Mouse (Mus musculus): ENCODE results near the gene Erbb3. TPM values are rescaled to one million over a fixed set of nuclear protein-coding genes. Genes with fewer than 3 reads are reported as not detected.

Erbb3 gene
- total and polyA plus RNA-seq, 2 experiments from 2014 or later: 0.41 to 1.3 TPM

GRCm38 (mm10) chr10:128525671-128526308 lies 63.7 kb downstream of the Erbb3 start, which contains the start of gene Esyt1:
Gene Esyt1, minus strand, starts transcription at chr10:128525871.
- Histone ChIP-seq H3K27ac (ENCODE audit: low read depth, low read length) (peak within 1 kb of the TSS; percentile 9; the same call in 1 of the 2 replicates), H3K27me3 (ENCODE audit: insufficient read depth, low read length) (0 out of 2 replicates have a peak, but pooled peaks cover 4% of the 10 kb centered on the region), H3K4me3 (ENCODE audit: low read depth, low read length) (peak within 1 kb of the TSS; percentile 59), H3K36me3 (ENCODE audit: insufficient read depth) (no peaks in the 10 kb centered on the region), H3K4me2 (ENCODE audit: low read depth) (peak within 1 kb of the TSS; percentile 96), H3K9me3 (ENCODE audit: low read length) (no peaks in the 10 kb centered on the region), H3K9ac (peak within 1 kb of the TSS; percentile 60), H3K4me1 (ENCODE audit: insufficient read depth) (peaks cover 6% of the 10 kb centered on the region; the same call in 1 of the 2 replicates)
- TF ChIP-seq CTCF (IDR thresholded peaks at IDR 0.05; ENCODE audit: low read depth): peak; percentile 52
- 1% methylated on average over 36 of the region's 37 CpGs for WGBS
- ATAC-seq: peak; percentile 95
- DNase-seq: peak; percentile 93

- peaks cover 6% of the 10 kb centered on the region; the same call in 1 of the 2 replicates for H3K4me1 ChIP-seq (ENCODE audit: insufficient read depth)
- no peaks in the 10 kb centered on the region for H3K9me3 ChIP-seq (ENCODE audit: low read length)
- WGBS: under 1% methylated on average over 58 of the region's 58 CpGs
- H3K27me3 ChIP-seq (ENCODE audit: insufficient read depth, low read length): 0 out of 2 replicates have a peak, but pooled peaks cover 4% of the 10 kb centered on the region
- no peak for TF ChIP-seq CTCF (IDR thresholded peaks at IDR 0.05; ENCODE audit: low read depth)
- peak overlapping the region; percentile 59 for H3K4me3 ChIP-seq (ENCODE audit: low read depth, low read length)
- no peaks in the 10 kb centered on the region for H3K36me3 ChIP-seq (ENCODE audit: insufficient read depth)
- H3K27ac ChIP-seq (ENCODE audit: low read depth, low read length): peak overlapping the region; percentile 9; the same call in 1 of the 2 replicates
- DNase-seq (peak; percentile 57), ATAC-seq (peak; percentile 37)
- H3K4me2 ChIP-seq (ENCODE audit: low read depth): peak overlapping the region; percentile 96
- H3K9ac ChIP-seq: peak overlapping the region; percentile 60
Observed at GRCm38 (mm10) chr10:128524732-128525662, 64.5 kb downstream of the Erbb3 start.

GRCm38 (mm10) chr10:128524111-128524731 lies 65.2 kb downstream of the Erbb3 start:
- Histone ChIP-seq H3K9ac (peak overlapping the region; percentile 60), H3K4me2 (ENCODE audit: low read depth) (peak overlapping the region; percentile 96), H3K4me1 (ENCODE audit: insufficient read depth) (peaks cover 6% of the 10 kb centered on the region; the same call in 1 of the 2 replicates), H3K27ac (ENCODE audit: low read depth, low read length) (no peak overlapping the region), H3K36me3 (ENCODE audit: insufficient read depth) (no peaks in the 10 kb centered on the region), H3K4me3 (ENCODE audit: low read depth, low read length) (peak overlapping the region; percentile 59), H3K9me3 (ENCODE audit: low read length) (no peaks in the 10 kb centered on the region), H3K27me3 (ENCODE audit: insufficient read depth, low read length) (0 out of 2 replicates have a peak, but pooled peaks cover 4% of the 10 kb centered on the region)
- TF ChIP-seq CTCF (IDR thresholded peaks at IDR 0.05; ENCODE audit: low read depth): no peak
- ATAC-seq: no peak
- no peak for DNase-seq
- WGBS: 17% methylated on average over 11 of the region's 11 CpGs

GRCm38 (mm10) chr10:128522351-128522750 lies 67.1 kb downstream of the Erbb3 start:
- ATAC-seq (no peak), DNase-seq (no peak)
- H3K4me3 ChIP-seq (ENCODE audit: low read depth, low read length): no peak overlapping the region
- H3K9ac ChIP-seq: no peak overlapping the region
- H3K9me3 ChIP-seq (ENCODE audit: low read length): no peaks in the 10 kb centered on the region
- H3K27ac ChIP-seq (ENCODE audit: low read depth, low read length): no peak overlapping the region
- H3K36me3 ChIP-seq (ENCODE audit: insufficient read depth): no peaks in the 10 kb centered on the region
- H3K4me1 ChIP-seq (ENCODE audit: insufficient read depth): peaks cover 6% of the 10 kb centered on the region; the same call in 1 of the 2 replicates
- no peak overlapping the region for H3K4me2 ChIP-seq (ENCODE audit: low read depth)
- 0 out of 2 replicates have a peak, but pooled peaks cover 4% of the 10 kb centered on the region for H3K27me3 ChIP-seq (ENCODE audit: insufficient read depth, low read length)
- 73% methylated on average over 6 of the region's 6 CpGs for WGBS
- no peak for TF ChIP-seq CTCF (IDR thresholded peaks at IDR 0.05; ENCODE audit: low read depth)

GRCm38 (mm10) chr10:128520591-128520990 lies 68.9 kb downstream of the Erbb3 start:
- Histone ChIP-seq H3K27ac (ENCODE audit: low read depth, low read length) (no peak overlapping the region), H3K4me2 (ENCODE audit: low read depth) (no peak overlapping the region), H3K9ac (no peak overlapping the region), H3K36me3 (ENCODE audit: insufficient read depth) (no peaks in the 10 kb centered on the region), H3K9me3 (ENCODE audit: low read length) (no peaks in the 10 kb centered on the region), H3K4me1 (ENCODE audit: insufficient read depth) (0 out of 2 replicates have a peak, but pooled peaks cover 3% of the 10 kb centered on the region), H3K4me3 (ENCODE audit: low read depth, low read length) (no peak overlapping the region), H3K27me3 (ENCODE audit: insufficient read depth, low read length) (no peaks in the 10 kb centered on the region)
- WGBS: 85% methylated on average over 16 of the region's 16 CpGs
- DNase-seq (no peak), ATAC-seq (no peak)
- no peak for TF ChIP-seq CTCF (IDR thresholded peaks at IDR 0.05; ENCODE audit: low read depth)

- H3K9ac ChIP-seq: no peak overlapping the region
- DNase-seq (peak; percentile 16), ATAC-seq (0 out of 2 replicates have a peak, but pooled peaks have one; percentile 45)
- no peak overlapping the region for H3K4me2 ChIP-seq (ENCODE audit: low read depth)
- WGBS: 69% methylated on average over 7 of the region's 7 CpGs
- H3K36me3 ChIP-seq (ENCODE audit: insufficient read depth): no peaks in the 10 kb centered on the region; the same call in 1 of the 2 replicates
- H3K27ac ChIP-seq (ENCODE audit: low read depth, low read length): no peak overlapping the region
- no peaks in the 10 kb centered on the region for H3K9me3 ChIP-seq (ENCODE audit: low read length)
- H3K27me3 ChIP-seq (ENCODE audit: insufficient read depth, low read length): no peaks in the 10 kb centered on the region
- H3K4me3 ChIP-seq (ENCODE audit: low read depth, low read length): no peak overlapping the region
- peak; percentile 55 for TF ChIP-seq CTCF (IDR thresholded peaks at IDR 0.05; ENCODE audit: low read depth)
- H3K4me1 ChIP-seq (ENCODE audit: insufficient read depth): no peaks in the 10 kb centered on the region
Observed at GRCm38 (mm10) chr10:128518833-128519232, 70.6 kb downstream of the Erbb3 start.

Small RNA genes lying within 50 kb of the gene (microRNA-seq; reads per million reads assigned to microRNA genes)
- gene Gm47275 (0 reads per million in 2 experiments), gene Mir6917 (0 reads per million in 2 experiments)

Other genes with a start within 250 kb of the Erbb3 start
- gene Coq10a, start 220.7 kb downstream of the Erbb3 start, total RNA-seq (2014; rRNA removed): 34.0 and 41.6 TPM in 2 replicates
- 48.2 and 50.0 TPM in 2 replicates for gene Coq10a, start 220.7 kb downstream of the Erbb3 start, polyA plus RNA-seq (2015; fragmentation: Nextera tagmentation; extraction: Ambion mirVana)
- gene Ankrd52, start 212.5 kb downstream of the Erbb3 start, total RNA-seq (2014; rRNA removed): 22.3 and 32.6 TPM in 2 replicates
- 4.7 and 7.7 TPM in 2 replicates for gene Ankrd52, start 212.5 kb downstream of the Erbb3 start, polyA plus RNA-seq (2015; fragmentation: Nextera tagmentation; extraction: Ambion mirVana)
- 0.24 and 0.69 TPM in 2 replicates for gene Slc39a5, start 188.4 kb downstream of the Erbb3 start, total RNA-seq (2014; rRNA removed)
- gene Slc39a5, start 188.4 kb downstream of the Erbb3 start, polyA plus RNA-seq (2015; fragmentation: Nextera tagmentation; extraction: Ambion mirVana): 0.10 and 0.42 TPM in 2 replicates
- gene Nabp2, start 178.2 kb downstream of the Erbb3 start, total RNA-seq (2014; rRNA removed): 82.2 and 90.1 TPM in 2 replicates
- gene Nabp2, start 178.2 kb downstream of the Erbb3 start, polyA plus RNA-seq (2015; fragmentation: Nextera tagmentation; extraction: Ambion mirVana): 158 and 159 TPM in 2 replicates
- gene Rnf41, start 178.0 kb downstream of the Erbb3 start, total RNA-seq (2014; rRNA removed): 118 and 129 TPM in 2 replicates
- gene Rnf41, start 178.0 kb downstream of the Erbb3 start, polyA plus RNA-seq (2015; fragmentation: Nextera tagmentation; extraction: Ambion mirVana): 95.9 and 108 TPM in 2 replicates
- 197 and 223 TPM in 2 replicates for gene Smarcc2, start 130.4 kb downstream of the Erbb3 start, total RNA-seq (2014; rRNA removed)
- 117 and 134 TPM in 2 replicates for gene Smarcc2, start 130.4 kb downstream of the Erbb3 start, polyA plus RNA-seq (2015; fragmentation: Nextera tagmentation; extraction: Ambion mirVana)
- 694 and 855 TPM in 2 replicates for gene Myl6, start 95.5 kb downstream of the Erbb3 start, total RNA-seq (2014; rRNA removed)
- 844 and 972 TPM in 2 replicates for gene Myl6, start 95.5 kb downstream of the Erbb3 start, polyA plus RNA-seq (2015; fragmentation: Nextera tagmentation; extraction: Ambion mirVana)
- gene Myl6b, start 91.0 kb downstream of the Erbb3 start, total RNA-seq (2014; rRNA removed): 23.7 and 31.4 TPM in 2 replicates
- gene Myl6b, start 91.0 kb downstream of the Erbb3 start, polyA plus RNA-seq (2015; fragmentation: Nextera tagmentation; extraction: Ambion mirVana): 4.5 and 4.8 TPM in 2 replicates
- gene Esyt1, start 63.8 kb downstream of the Erbb3 start, total RNA-seq (2014; rRNA removed): 9.9 and 14.8 TPM in 2 replicates
- 4.4 and 5.3 TPM in 2 replicates for gene Esyt1, start 63.8 kb downstream of the Erbb3 start, polyA plus RNA-seq (2015; fragmentation: Nextera tagmentation; extraction: Ambion mirVana)
- gene Zc3h10, start 41.9 kb downstream of the Erbb3 start, total RNA-seq (2014; rRNA removed): 15.0 and 20.6 TPM in 2 replicates
- 12.7 and 12.8 TPM in 2 replicates for gene Zc3h10, start 41.9 kb downstream of the Erbb3 start, polyA plus RNA-seq (2015; fragmentation: Nextera tagmentation; extraction: Ambion mirVana)
- 877 and 1,605 TPM in 2 replicates for gene Rpl41, start 40.3 kb downstream of the Erbb3 start, total RNA-seq (2014; rRNA removed)
- gene Rpl41, start 40.3 kb downstream of the Erbb3 start, polyA plus RNA-seq (2015; fragmentation: Nextera tagmentation; extraction: Ambion mirVana): 2,439 and 3,234 TPM in 2 replicates
- 119 and 122 TPM in 2 replicates for gene Pa2g4, start 23.7 kb downstream of the Erbb3 start, total RNA-seq (2014; rRNA removed)
- 128 and 135 TPM in 2 replicates for gene Pa2g4, start 23.7 kb downstream of the Erbb3 start, polyA plus RNA-seq (2015; fragmentation: Nextera tagmentation; extraction: Ambion mirVana)
- gene Rps26, start 37.1 kb upstream of the Erbb3 start, total RNA-seq (2014; rRNA removed): 859 and 1,363 TPM in 2 replicates
- 436 and 640 TPM in 2 replicates for gene Rps26, start 37.1 kb upstream of the Erbb3 start, polyA plus RNA-seq (2015; fragmentation: Nextera tagmentation; extraction: Ambion mirVana)
- gene Ikzf4, start 56.3 kb upstream of the Erbb3 start, total RNA-seq (2014; rRNA removed): 8.4 and 15.6 TPM in 2 replicates
- 6.3 and 11.3 TPM in 2 replicates for gene Ikzf4, start 56.3 kb upstream of the Erbb3 start, polyA plus RNA-seq (2015; fragmentation: Nextera tagmentation; extraction: Ambion mirVana)
- gene Suox, start 84.4 kb upstream of the Erbb3 start, total RNA-seq (2014; rRNA removed): 10.6 and 12.6 TPM in 2 replicates
- gene Suox, start 84.4 kb upstream of the Erbb3 start, polyA plus RNA-seq (2015; fragmentation: Nextera tagmentation; extraction: Ambion mirVana): 8.4 and 10.1 TPM in 2 replicates
- 133 TPM in 2 replicates for gene Rab5b, start 106.6 kb upstream of the Erbb3 start, total RNA-seq (2014; rRNA removed)
- 104 and 118 TPM in 2 replicates for gene Rab5b, start 106.6 kb upstream of the Erbb3 start, polyA plus RNA-seq (2015; fragmentation: Nextera tagmentation; extraction: Ambion mirVana)
- gene Pmel, start 114.5 kb upstream of the Erbb3 start, total RNA-seq (2014; rRNA removed): 0.85 and 1.2 TPM in 2 replicates
- 0.67 and 0.86 TPM in 2 replicates for gene Pmel, start 114.5 kb upstream of the Erbb3 start, polyA plus RNA-seq (2015; fragmentation: Nextera tagmentation; extraction: Ambion mirVana)
- 8.5 and 10.0 TPM in 2 replicates for gene Cdk2, start 115.4 kb upstream of the Erbb3 start, total RNA-seq (2014; rRNA removed)
- 9.9 and 10.3 TPM in 2 replicates for gene Cdk2, start 115.4 kb upstream of the Erbb3 start, polyA plus RNA-seq (2015; fragmentation: Nextera tagmentation; extraction: Ambion mirVana)
- 5.6 and 7.2 TPM in 2 replicates for gene Dgka, start 155.2 kb upstream of the Erbb3 start, total RNA-seq (2014; rRNA removed)
- gene Dgka, start 155.2 kb upstream of the Erbb3 start, polyA plus RNA-seq (2015; fragmentation: Nextera tagmentation; extraction: Ambion mirVana): 4.3 and 4.8 TPM in 2 replicates
- 67.7 and 68.4 TPM in 2 replicates for gene Pym1, start 158.2 kb upstream of the Erbb3 start, total RNA-seq (2014; rRNA removed)
- gene Pym1, start 158.2 kb upstream of the Erbb3 start, polyA plus RNA-seq (2015; fragmentation: Nextera tagmentation; extraction: Ambion mirVana): 51.6 and 61.2 TPM in 2 replicates
- 0.57 and 0.69 TPM in 2 replicates for gene Mmp19, start 201.3 kb upstream of the Erbb3 start, total RNA-seq (2014; rRNA removed)
- gene Mmp19, start 201.3 kb upstream of the Erbb3 start, polyA plus RNA-seq (2015; fragmentation: Nextera tagmentation; extraction: Ambion mirVana): 0.33 and 0.36 TPM in 2 replicates
- 39.6 and 45.7 TPM in 2 replicates for gene Dnajc14, start 214.4 kb upstream of the Erbb3 start, total RNA-seq (2014; rRNA removed)
- 30.5 and 38.2 TPM in 2 replicates for gene Dnajc14, start 214.4 kb upstream of the Erbb3 start, polyA plus RNA-seq (2015; fragmentation: Nextera tagmentation; extraction: Ambion mirVana)
- gene Tmem198b, start 214.7 kb upstream of the Erbb3 start, total RNA-seq (2014; rRNA removed): 9.5 and 12.9 TPM in 2 replicates
- gene Tmem198b, start 214.7 kb upstream of the Erbb3 start, polyA plus RNA-seq (2015; fragmentation: Nextera tagmentation; extraction: Ambion mirVana): 12.9 and 14.6 TPM in 2 replicates
- gene Sarnp, start 227.7 kb upstream of the Erbb3 start, total RNA-seq (2014; rRNA removed): 54.6 and 59.6 TPM in 2 replicates
- 146 and 167 TPM in 2 replicates for gene Sarnp, start 227.7 kb upstream of the Erbb3 start, polyA plus RNA-seq (2015; fragmentation: Nextera tagmentation; extraction: Ambion mirVana)
- gene Ormdl2, start 232.0 kb upstream of the Erbb3 start, total RNA-seq (2014; rRNA removed): 6.3 and 8.3 TPM in 2 replicates
- 13.2 and 16.1 TPM in 2 replicates for gene Ormdl2, start 232.0 kb upstream of the Erbb3 start, polyA plus RNA-seq (2015; fragmentation: Nextera tagmentation; extraction: Ambion mirVana)

All from forebrain, postnatal 0 days (tissue).